Mouse (Mus musculus) R1 (cell line): Measurements from ENCODE around the gene Acadm.

Experiments used
- DNase-seq: peaks from one replicate; pipeline ENCODE4 v3.0.0-alpha.2; 2018; ENCODE audit warnings: low read depth, low spot score

The Acadm gene

DNA sequence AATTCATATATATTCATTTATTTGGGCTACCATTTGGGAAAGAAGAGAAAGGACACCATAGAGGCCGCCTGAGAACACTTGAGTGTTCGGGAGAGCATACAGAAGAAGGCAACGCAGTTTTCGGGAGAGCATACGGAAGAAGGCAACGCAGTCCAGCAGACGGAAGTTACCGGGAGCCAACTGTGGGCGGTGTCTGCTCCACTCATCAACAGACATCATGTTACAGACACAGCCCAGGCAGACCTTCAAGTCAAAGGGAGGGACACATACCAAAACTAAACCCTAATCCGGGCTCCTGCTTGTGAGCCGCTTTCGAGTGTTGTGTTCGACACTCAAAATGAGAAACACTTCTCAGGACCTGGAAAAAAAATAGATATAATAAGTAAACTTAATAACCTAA is 2.8 kb downstream of the Acadm start:
- DNase-seq, result peak; percentile 59

- DNase-seq, result peak; percentile 83
Measured at GRCm38 (mm10) chr3:153940486-153940885, 3.9 kb downstream of the Acadm start.

DNA sequence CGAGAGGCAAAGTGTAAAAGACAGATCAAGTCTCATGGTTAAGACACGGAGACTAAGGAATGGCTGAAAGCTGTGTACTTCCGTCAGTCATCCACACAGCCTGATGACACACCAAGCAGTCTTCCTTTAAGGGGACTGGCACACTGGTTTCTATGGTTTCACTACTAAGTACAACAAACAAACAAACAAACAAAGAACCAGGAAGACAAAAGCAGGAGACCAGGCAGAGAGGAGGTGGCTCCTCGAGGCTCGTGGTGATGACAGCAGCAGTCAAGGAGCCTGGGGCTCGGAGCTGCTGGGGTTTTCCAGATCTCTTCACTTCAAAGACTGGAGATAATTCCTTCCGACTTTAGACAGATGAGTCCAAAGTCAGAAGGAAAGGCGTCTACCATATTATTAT is 4.4 kb downstream of the Acadm start:
- DNase-seq, result peak; percentile 76

GRCm38 (mm10) chr3:153937116-153937810 is 7.2 kb downstream of the Acadm start:
- DNase-seq, result peak; percentile 51

- DNase-seq, result no peak
Measured at GRCm38 (mm10) chr3:153935878-153936277, 8.6 kb downstream of the Acadm start.

DNA sequence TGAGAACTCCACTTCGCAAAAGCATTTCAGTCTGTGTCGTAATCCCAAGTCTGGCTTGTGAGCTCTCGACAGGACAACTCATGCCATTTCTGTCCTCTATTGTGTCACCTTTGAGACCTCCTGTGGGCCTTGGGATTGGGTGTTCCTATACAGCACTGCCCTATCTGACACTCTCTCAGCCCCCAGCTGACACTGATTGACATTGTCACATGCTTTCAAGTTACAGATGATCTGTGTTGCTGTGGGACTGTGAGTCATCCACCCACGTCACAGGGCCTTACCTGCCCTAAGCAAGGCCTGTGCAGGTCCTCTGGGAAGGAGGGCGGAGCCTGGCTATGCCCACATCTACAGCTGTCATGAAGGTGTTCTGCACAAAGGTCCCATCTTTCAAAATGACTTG is 12.0 kb downstream of the Acadm start:
- DNase-seq, result no peak

GRCm38 (mm10) chr3:153929526-153929925 is 14.9 kb downstream of the Acadm start:
- DNase-seq, result peak; percentile 63

DNA sequence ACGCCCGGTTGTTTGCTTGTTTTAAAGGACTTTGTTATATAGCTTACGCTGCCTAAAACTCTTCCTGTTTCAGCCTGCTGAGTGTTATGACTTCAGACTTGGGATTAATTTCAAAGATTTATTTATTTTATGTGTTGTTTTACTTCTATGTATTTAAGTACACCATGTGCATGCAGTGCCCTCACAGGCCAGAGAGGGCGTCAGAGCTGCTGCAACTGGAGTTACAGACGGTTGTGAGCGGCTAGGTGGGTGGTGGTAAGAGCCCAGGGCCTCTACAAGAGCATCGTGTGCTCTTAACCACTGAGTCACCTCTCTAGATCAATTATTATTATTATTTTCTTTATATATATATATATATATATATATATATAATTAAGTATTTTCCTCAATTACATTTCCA is 18.1 kb downstream of the Acadm start:
- DNase-seq, result peak; percentile 75

- no peak for DNase-seq
Measured at GRCm38 (mm10) chr3:153921147-153921910, 23.1 kb downstream of the Acadm start.

DNA sequence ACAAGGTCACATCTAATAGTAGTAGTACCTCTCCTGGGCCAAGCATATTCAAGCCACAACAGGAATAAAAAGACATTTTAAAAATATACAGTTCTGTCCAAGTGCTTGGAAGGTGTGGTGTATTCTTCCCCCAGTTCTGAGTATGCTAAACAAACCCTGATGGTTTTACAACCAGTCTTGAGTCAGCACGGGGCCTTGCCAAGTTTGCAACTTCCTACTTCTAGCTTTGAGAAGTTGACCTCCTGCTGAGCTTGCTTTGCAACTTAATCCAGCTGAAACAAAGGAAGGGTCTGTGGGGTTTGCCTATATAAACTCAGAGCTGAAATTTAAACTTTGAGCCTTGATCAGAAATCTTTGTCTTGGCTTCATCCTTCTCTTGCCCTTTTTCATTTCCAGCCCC is 27.2 kb downstream of the Acadm start:
- DNase-seq, result peak; percentile 98

DNA sequence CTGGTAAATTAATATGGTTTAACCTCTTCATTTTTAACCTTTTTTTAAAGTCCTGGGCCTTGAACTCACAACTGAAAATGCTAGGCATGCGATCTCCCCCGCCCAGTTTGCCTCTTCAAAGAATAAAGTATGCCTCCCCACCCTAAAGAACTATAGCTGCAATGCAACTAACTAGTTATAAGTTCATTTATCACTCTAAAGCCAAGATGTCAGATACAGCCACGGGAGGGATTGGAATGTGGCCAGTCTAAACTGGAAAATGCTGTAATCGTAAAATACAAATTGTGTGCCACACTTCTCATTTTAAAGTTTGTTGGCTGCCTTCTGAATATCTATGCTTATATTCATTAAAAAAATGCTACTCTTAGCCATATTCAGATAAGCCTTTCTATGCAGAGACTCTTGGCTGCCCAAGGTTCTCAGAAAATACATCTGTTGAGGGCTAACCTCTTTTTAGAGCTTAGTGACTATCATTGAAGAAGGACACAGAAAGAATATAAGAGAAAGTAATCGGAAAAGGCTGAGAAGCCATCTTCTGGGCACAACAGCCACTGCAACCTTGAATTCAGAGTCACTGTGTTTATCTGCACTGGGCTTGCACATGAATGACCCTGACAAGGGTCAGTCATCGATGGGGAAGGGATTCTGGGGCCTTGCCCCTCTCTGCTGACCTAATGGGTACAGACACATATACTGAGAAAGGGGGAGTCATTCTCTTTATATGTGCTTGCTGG is 30.8 kb downstream of the Acadm start:
- no peak for DNase-seq

GRCm38 (mm10) chr3:153912546-153913509 is 31.6 kb downstream of the Acadm start, which contains the start of gene Rabggtb:
Gene Rabggtb (minus strand): TSS chr3:153913009.
- DNase-seq, result peak; percentile 91

DNA sequence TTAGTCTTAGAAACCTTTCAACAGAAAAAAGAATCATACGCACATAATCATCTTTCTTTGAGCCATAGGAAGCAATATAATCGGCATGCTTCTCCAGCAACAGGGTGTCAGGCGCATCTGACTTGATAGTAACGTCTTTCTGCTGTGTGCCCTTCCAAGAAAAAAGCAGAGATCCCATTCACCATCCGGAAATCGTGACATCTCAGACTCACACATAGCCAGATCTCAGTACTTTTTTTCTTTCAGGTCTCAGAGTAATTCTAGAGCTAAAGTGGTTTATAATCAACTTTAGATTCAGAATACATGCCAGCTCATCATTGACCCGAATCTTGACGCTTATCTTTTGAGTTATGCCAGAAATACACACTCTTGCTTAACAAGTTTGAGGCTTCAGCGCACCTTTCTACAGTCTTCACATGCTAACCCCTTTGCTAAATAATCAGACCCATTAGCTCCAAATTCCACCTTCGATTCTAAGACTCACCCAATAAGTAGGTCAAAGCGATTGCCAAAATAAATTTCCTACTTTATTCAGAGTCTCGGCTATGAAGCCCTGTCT is 32.5 kb downstream of the Acadm start:
- DNase-seq, result peak; percentile 22

DNA sequence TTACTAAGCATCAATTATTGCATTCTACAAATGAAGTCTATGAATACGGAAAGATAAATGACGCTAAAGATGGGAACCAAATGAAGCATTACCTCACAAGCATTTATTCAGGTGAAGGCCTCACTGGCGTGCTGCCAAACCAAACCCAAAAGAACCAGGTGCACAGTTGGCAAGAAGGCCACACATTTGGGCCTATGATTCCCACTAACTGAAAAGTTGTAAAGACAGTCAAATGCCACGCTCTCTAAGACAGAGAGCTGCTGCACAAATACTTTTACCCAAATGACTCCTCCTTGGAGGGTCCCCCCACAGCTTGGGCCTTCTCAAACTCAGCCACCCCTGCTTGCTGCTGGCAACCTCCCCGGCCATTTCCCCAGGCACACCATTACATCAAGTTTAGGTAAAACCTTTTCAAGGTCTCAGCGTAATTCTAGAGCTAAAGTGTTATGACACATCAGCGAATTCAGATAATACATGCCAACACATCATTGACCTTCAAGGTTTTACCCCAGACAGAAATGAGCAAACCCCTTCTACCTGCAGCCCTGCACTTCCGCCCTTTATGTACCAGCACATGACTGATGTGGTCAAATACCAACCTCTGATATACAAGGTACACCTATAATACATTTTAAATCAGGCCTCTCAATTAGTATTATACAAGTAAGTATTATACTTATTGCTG is 33.1 kb downstream of the Acadm start:
- DNase-seq, result peak; percentile 33

DNA sequence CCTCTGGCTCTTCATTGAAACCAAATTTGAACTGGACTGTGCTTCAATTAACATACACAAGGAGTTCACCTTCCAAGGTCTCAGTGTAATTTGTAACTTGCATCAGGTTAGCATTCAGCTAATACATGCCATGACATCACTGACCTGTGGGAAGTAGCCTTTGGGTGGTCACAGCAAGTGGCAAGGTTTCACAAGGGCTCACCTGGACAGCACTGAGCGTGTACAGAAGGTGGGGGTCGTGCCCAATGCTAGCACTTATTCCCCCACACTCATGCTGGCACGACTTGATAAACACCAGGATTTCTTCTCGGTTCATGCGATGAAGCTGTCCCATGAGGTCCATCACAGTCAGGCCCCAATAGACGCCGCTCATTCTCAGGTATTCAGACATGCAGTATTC is 33.9 kb downstream of the Acadm start:
- DNase-seq, result peak; percentile 21

- DNase-seq, result no peak
Measured at GRCm38 (mm10) chr3:153908919-153909318, 35.5 kb downstream of the Acadm start.

DNA sequence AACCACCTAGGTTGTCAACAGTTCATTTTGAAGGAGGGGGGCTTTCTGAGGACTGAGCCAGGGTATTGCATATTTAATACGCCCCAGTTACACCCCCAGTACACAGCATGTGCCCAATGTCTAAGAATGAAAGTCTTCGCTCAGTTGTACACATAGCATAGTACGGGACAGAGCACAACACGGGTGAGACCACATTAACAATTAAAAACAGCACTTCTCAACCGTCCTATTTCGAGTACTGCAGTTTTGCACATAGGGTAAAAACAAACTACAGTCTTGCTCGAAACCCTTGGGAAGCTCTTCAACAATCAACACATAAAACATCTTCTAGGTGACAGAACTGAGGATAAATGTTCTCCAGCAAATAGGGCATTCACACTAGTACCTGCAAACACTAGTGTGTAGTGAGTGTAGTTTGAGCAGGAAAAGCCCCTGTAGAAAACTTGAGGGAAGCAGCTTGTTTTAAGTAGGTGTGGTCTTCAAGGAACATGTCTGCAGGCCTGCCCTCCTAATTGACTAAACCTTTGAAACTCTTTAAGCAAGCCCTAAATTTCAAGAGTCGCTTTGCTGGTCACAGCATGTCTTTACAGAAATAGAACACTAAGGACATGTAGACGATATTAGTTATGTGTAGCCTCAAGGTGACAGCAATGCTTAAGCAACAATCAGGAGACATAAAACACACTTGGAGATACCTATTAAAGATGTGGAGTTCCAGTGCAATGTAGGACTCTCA is 38.1 kb downstream of the Acadm start, which contains the start of gene Msh4:
TSS of gene Msh4 (minus strand) at position 3 of the 736 bp plus-strand sequence.
- DNase-seq, result peak; percentile 66

DNA sequence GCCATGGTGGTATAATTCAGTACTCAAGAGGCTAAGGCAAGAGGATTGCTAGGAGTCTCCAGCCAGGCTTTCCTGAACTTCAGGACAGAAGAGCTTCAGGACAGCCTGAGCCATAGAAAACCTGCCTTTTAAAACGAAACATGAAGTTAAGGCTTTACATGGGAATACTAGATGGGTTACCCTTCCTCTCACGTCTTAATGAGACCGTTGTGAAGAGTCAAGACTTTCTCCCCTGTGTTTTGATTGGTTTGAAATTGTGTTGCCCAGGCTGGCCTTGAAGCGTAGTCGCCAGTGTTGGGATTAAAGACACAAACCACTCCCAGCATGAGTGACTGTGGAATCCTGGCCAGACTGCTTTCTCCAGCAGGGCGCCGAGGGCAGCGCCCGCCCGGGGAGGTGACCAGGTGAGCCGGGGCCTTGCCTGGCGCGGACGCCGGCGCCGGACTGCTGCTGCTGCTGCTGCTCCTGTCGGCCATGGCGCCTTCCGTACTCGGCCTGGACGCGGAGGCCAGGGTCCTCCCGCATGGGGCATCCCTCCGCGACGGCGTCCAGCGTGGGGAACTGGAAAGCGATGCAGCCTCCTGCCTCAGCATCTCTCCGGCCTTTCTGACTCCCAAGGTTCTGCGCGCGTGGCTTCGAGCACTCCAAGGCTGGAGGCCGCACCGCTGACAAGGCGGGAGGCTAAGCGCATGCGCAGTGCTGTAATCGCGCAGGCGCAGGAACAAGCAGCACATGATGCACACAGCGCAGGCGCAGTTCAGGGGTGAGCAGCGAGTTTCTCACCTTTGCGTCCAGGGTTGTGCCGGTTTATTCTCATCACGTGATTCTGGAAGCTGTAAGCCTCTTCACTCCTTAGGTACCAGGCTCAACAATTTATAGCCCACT is 38.9 kb downstream of the Acadm start:
- DNase-seq, result peak; percentile 97
